Mouse (Mus musculus): ENCODE results near the gene Rnf113a2. TPM values are rescaled to one million over a fixed set of nuclear protein-coding genes. Genes with fewer than 3 reads are reported as not detected.

Rnf113a2 gene
- polyA plus RNA-seq, 1 experiment, result 14.4 TPM

DNA sequence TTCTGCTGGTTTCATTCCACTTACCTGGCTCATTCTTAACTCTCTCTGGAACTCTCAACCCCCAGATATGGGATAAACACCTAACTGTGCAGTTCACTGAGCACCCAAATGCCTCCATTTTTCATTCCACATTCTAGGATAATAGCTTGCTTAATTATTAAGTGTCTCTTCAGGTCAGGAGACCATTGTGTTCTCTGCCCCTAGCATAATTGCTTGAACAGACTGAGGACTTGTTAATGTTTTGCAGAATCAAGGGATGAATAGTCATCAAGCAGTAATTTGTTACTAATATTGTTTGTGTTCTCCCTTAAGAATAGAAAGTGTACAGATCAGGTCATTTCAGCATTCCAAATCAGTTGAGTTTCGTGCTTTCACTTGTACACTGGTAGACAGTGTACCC lies 30.4 kb downstream of the Rnf113a2 start:
- Histone ChIP-seq H3K4me1 (ENCODE audit: control insufficient read depth, insufficient read depth, low read length) (no peaks in the 10 kb centered on the region), H3K27ac (ENCODE audit: insufficient read depth, low read length) (no peak overlapping the region), H3K4me3 (ENCODE audit: insufficient read depth, low read length) (no peak overlapping the region)
- TF ChIP-seq POLR2A (IDR thresholded peaks at IDR 0.05; ENCODE audit: extremely low read depth, insufficient read depth, low read length) (no peak), CTCF (IDR thresholded peaks at IDR 0.05; ENCODE audit: extremely low read depth, insufficient read depth, low read length) (no peak)

DNA sequence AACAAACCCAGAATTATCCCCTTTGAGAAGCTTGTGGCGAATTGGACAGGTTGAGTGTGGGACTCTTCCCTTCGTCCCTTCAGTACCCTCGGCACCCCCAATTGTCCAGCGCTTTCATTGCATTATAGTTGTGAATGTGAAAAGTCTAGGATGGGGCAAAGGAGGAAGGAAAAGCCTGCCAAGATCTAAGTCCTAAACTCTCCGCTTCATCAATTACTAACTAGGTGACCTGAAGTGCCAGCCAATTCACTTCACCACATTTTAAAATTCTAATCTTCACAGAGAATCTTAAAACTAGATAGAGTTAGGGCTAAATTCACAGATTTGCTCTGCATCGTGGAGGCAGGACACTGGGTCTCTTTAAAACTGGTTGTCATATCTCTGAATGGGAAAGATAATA lies 31.2 kb downstream of the Rnf113a2 start:
- H3K27ac ChIP-seq (ENCODE audit: insufficient read depth, low read length), result no peak overlapping the region
- TF ChIP-seq CTCF (IDR thresholded peaks at IDR 0.05; ENCODE audit: extremely low read depth, insufficient read depth, low read length) (no peak), POLR2A (IDR thresholded peaks at IDR 0.05; ENCODE audit: extremely low read depth, insufficient read depth, low read length) (no peak)
- H3K4me1 ChIP-seq (ENCODE audit: control insufficient read depth, insufficient read depth, low read length), result no peaks in the 10 kb centered on the region
- H3K4me3 ChIP-seq (ENCODE audit: insufficient read depth, low read length), result no peak overlapping the region

DNA sequence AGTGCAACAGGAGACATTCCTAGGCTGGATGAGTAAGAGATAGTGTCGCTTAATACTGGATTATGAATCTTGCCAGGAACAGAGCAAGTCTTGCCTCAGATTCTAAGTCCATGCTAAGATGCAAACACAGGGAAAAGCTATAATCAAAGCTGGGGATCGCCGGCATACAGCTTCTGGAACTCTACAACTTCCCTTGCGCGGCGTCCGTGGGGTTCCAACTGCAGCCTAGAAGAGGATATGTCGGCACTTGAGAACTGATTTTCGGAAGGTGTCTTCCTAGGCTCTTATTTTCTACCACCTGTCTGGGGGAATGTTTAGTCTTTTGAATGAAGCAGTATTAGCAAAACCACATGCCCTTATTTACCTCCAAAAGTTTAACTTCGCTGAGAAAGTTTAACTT lies 32.9 kb downstream of the Rnf113a2 start:
- H3K27ac ChIP-seq (ENCODE audit: insufficient read depth, low read length), result no peak overlapping the region
- H3K4me3 ChIP-seq (ENCODE audit: insufficient read depth, low read length), result peak overlapping the region; percentile 49; the same call in 1 of the 2 replicates
- TF ChIP-seq POLR2A (IDR thresholded peaks at IDR 0.05; ENCODE audit: extremely low read depth, insufficient read depth, low read length) (no peak), CTCF (IDR thresholded peaks at IDR 0.05; ENCODE audit: extremely low read depth, insufficient read depth, low read length) (no peak)

DNA sequence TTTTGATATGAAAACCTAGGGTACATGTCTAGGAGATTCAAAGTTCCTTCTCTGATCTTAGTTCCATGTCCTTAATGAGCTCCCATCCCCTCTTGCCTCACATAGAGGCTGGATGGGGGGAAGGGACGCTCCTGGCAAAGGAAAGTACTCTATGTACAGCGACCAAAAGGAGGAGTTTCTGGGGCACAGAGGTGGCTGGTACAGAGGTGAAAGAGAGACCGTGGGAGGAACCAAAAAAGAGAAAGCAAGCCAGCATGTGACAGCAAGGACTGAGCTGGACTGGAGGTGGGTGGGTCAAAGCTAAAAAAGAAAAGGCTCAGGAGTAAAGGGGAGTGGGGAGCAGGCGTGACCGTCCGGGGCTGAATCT lies 33.3 kb downstream of the Rnf113a2 start:
- TF ChIP-seq POLR2A (IDR thresholded peaks at IDR 0.05; ENCODE audit: extremely low read depth, insufficient read depth, low read length) (no peak), CTCF (IDR thresholded peaks at IDR 0.05; ENCODE audit: extremely low read depth, insufficient read depth, low read length) (no peak)
- 0 out of 2 replicates have a peak overlapping the region, but pooled peaks have one; percentile 9 for H3K27ac ChIP-seq (ENCODE audit: insufficient read depth, low read length)
- H3K4me1 ChIP-seq (ENCODE audit: control insufficient read depth, insufficient read depth, low read length), result no peaks in the 10 kb centered on the region
- H3K4me3 ChIP-seq (ENCODE audit: insufficient read depth, low read length), result peak overlapping the region; percentile 49

More for the DNA sequence above, 32.9 kb downstream of the Rnf113a2 start:
- H3K4me1 ChIP-seq (ENCODE audit: control insufficient read depth, insufficient read depth, low read length), result no peaks in the 10 kb centered on the region

DNA sequence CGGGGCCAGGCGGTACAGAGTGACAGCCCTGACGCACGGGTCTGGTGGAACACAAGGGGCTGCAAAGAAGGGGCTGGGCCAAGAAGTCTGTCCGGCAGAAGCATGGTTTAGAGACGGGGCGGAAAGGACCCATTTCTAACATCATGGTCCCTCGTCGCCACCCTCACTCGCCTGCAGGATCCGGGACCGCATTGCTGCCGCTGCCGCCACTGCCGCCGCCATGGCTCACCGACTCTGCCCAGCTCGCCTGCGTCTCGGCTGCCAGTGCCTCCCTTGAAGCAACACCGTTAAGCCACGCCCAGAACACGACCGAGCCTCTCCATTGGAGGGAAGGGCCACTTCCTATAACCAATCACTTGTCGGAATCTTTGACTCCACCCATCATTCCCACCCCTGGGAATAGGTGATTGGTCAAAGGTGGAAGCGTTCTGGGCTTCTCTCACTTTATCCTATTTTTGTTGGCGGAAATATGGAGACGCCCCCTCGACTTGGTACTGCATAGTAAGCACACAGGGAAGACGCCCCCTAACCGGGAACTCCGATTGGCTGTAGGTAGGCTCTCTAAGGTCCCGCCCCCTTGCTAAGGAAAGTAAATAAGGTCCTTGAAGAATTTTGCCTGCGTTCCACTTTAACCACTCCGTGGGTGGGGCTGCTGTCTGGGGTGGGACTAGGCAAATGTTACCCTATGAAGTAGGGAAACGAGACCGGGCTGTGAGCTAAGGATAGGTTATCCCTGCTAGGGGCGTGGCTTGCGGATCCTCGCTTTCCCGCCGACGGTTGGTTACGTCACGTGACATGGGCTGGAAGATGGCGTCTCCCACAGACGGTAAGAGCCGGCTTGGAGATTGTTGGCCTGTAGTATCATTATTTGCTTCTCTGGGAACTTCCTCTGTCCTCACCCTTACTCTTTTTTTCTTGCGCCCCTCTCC lies 34.0 kb downstream of the Rnf113a2 start, which contains the start of the genes Aldh6a1 and Lin52:
Gene Aldh6a1, minus strand, starts transcription at position 287 of the 929 bp plus-strand sequence.
Gene Lin52, plus strand, starts transcription at position 705 of the 929 bp plus-strand sequence.
- no peak for TF ChIP-seq CTCF (IDR thresholded peaks at IDR 0.05; ENCODE audit: extremely low read depth, insufficient read depth, low read length)
- TF ChIP-seq POLR2A (IDR thresholded peaks at IDR 0.05; ENCODE audit: extremely low read depth, insufficient read depth, low read length), result peak; percentile 98
- Histone ChIP-seq H3K4me1 (ENCODE audit: control insufficient read depth, insufficient read depth, low read length) (no peaks in the 10 kb centered on the region), H3K27ac (ENCODE audit: insufficient read depth, low read length) (0 out of 2 replicates have a peak within 1 kb of the TSS, but pooled peaks have one; percentile 12), H3K4me3 (ENCODE audit: insufficient read depth, low read length) (peak within 1 kb of the TSS; percentile 49)

DNA sequence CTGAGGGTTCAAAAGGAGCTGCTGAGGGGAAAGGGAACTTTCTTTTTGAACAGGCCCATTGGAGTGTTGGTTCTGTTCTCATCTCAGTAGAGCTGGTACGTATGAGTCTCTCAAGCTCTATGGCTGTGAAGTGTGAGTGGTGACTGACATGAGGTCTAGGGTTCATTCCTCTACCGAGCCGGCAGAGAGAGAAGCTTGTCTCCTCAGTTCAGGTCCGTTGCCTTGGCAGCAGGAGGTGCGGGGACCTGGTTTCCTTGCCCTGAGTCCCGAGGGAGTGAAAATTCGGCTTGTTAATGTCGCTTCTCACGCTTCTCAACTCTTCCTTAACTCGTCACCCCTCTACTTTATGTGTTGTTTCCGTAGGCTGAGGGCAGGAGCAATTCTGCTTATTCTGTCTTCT lies 34.8 kb downstream of the Rnf113a2 start:
- no peak for TF ChIP-seq CTCF (IDR thresholded peaks at IDR 0.05; ENCODE audit: extremely low read depth, insufficient read depth, low read length)
- TF ChIP-seq POLR2A (IDR thresholded peaks at IDR 0.05; ENCODE audit: extremely low read depth, insufficient read depth, low read length), result no peak
- Histone ChIP-seq H3K4me1 (ENCODE audit: control insufficient read depth, insufficient read depth, low read length) (no peaks in the 10 kb centered on the region), H3K4me3 (ENCODE audit: insufficient read depth, low read length) (peak overlapping the region; percentile 49), H3K27ac (ENCODE audit: insufficient read depth, low read length) (0 out of 2 replicates have a peak overlapping the region, but pooled peaks have one; percentile 12)

DNA sequence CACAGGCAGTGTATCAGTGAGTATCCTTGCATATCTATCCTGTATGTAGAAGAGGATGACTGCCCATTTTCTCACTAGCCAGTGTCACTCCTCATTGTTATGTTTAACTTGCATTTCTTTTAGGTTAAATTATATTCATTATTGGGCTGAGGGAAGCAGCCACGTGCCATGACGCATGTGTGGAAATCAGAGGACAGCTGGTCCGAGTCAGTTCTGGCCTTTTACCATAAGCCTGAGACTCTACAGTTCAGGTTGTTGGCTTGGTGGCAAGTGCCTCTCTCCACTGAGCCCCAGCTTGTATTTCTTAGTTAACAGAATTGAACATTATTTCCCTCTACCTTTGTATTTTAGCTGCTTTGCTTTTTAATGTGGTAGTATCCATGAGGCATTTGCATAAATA lies 39.9 kb downstream of the Rnf113a2 start:
- H3K27ac ChIP-seq (ENCODE audit: insufficient read depth, low read length), result no peak overlapping the region
- no peaks in the 10 kb centered on the region; the same call in 1 of the 2 replicates for H3K4me1 ChIP-seq (ENCODE audit: control insufficient read depth, insufficient read depth, low read length)
- no peak for TF ChIP-seq POLR2A (IDR thresholded peaks at IDR 0.05; ENCODE audit: extremely low read depth, insufficient read depth, low read length)
- TF ChIP-seq CTCF (IDR thresholded peaks at IDR 0.05; ENCODE audit: extremely low read depth, insufficient read depth, low read length), result no peak
- H3K4me3 ChIP-seq (ENCODE audit: insufficient read depth, low read length), result no peak overlapping the region

DNA sequence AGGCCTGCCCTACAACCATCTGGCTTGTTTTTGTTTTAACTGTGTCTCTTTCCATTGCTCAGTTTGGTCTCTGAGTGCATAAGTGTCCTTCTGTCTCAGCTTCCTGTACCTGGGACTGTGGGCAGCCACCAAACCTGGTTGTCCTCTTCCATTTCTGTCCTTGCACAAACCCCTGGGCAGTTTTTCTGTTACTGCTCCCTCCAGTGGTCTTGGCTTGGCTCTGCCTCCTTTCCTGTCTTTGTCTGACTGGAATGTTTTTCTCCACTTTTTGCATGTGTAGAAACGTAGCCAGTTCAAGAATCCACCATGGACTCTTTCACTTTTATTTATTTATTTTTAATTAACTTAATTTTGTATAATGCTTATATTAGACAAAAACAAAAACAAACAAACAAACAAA lies 42.8 kb downstream of the Rnf113a2 start:
- H3K4me1 ChIP-seq (ENCODE audit: control insufficient read depth, insufficient read depth, low read length), result no peaks in the 10 kb centered on the region; the same call in 1 of the 2 replicates
- no peak overlapping the region for H3K4me3 ChIP-seq (ENCODE audit: insufficient read depth, low read length)
- no peak for TF ChIP-seq CTCF (IDR thresholded peaks at IDR 0.05; ENCODE audit: extremely low read depth, insufficient read depth, low read length)
- no peak for TF ChIP-seq POLR2A (IDR thresholded peaks at IDR 0.05; ENCODE audit: extremely low read depth, insufficient read depth, low read length)
- no peak overlapping the region for H3K27ac ChIP-seq (ENCODE audit: insufficient read depth, low read length)

DNA sequence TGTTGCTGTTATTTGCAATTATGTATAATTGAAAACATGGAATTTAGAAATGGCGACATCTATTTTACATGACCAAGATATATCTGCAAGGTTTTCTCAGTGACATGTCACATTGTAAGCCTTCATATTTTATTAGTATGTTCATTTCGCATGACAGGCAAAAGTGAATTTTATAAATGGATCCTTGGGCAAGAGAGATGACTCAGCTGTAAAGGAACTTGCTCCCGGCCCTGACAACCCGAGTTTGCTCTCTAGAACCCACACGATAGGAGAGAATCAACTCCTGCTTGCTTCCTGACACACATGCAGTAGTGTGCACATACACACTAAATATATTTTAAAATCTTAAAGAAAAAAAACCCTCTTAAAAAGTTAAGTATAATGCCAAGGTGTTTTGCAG lies 44.4 kb downstream of the Rnf113a2 start:
- no peaks in the 10 kb centered on the region; the same call in 1 of the 2 replicates for H3K4me1 ChIP-seq (ENCODE audit: control insufficient read depth, insufficient read depth, low read length)
- no peak overlapping the region for H3K4me3 ChIP-seq (ENCODE audit: insufficient read depth, low read length)
- TF ChIP-seq CTCF (IDR thresholded peaks at IDR 0.05; ENCODE audit: extremely low read depth, insufficient read depth, low read length), result no peak
- no peak for TF ChIP-seq POLR2A (IDR thresholded peaks at IDR 0.05; ENCODE audit: extremely low read depth, insufficient read depth, low read length)
- H3K27ac ChIP-seq (ENCODE audit: insufficient read depth, low read length), result no peak overlapping the region
